Mouse (Mus musculus): ENCODE results near the gene Snx13. TPM values are rescaled to one million over a fixed set of nuclear protein-coding genes. Genes with fewer than 3 reads are reported as not detected.

The Snx13 gene
- polyA plus RNA-seq, 1 experiment from 2014 or later, result 24.7 TPM

- Histone ChIP-seq H3K4me2 (replicated peaks) (no peak overlapping the region), H3K27ac (no peak overlapping the region), H3K27me3 (no peaks in the 10 kb centered on the region), H3K4me3 (no peak overlapping the region), H3K9ac (no peak overlapping the region), H3K36me3 (no peaks in the 10 kb centered on the region), H3K9me3 (replicated peaks) (no peaks in the 10 kb centered on the region), H3K4me1 (peaks cover 8% of the 10 kb centered on the region)
- WGBS, result 74% methylated on average over 3 of the region's 3 CpGs
- no peak for ATAC-seq (ENCODE audit: low FRiP score)
These were observed 3.5 kb downstream of the Snx13 start for GRCm38 (mm10) chr12:35050501-35050900.

DNA sequence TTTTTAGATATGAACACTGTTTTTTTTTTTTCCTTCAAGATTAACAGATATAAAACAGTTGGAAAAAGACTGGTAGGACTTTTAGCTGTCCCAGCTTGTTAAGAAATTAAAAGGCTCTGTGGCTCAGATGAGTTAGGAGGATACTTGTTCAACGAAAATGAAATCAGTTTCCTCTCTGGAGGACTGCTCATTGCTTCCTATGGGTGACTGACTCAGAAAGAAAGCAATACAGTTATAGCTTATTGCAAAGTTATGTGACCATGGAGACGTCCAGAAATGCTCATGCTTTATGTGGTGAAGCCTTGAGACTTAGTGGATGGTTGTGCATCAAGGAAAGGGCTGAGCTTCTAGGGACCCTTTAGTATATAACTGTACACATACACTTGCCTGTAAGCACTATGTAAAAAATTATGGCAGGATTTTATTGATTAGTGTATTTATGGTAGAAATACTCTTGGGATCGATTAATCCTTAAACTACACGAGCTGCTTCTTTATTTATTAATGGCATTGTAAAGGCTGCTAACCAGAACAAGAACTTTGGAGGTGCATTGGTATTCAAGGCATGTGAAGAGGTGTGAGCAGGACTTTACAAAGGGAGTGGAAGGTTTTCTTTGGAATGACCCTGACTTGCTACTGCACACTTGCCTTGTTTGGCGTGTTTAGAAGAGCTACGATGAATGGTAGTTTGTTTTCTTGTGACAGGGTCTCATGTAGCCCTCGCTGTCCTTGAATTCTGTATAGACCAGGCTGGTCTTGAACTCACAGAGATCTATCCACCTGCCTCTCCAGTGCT, 4.2 kb downstream of the Snx13 start:
- ATAC-seq (ENCODE audit: low FRiP score), result no peak
- H3K27me3 ChIP-seq, result no peaks in the 10 kb centered on the region
- peaks cover 8% of the 10 kb centered on the region for H3K4me1 ChIP-seq
- WGBS, result 71% methylated on average over 7 of the region's 7 CpGs
- no peak overlapping the region for H3K4me2 ChIP-seq (replicated peaks)
- no peak overlapping the region for H3K27ac ChIP-seq
- H3K9me3 ChIP-seq (replicated peaks), result no peaks in the 10 kb centered on the region
- no peaks in the 10 kb centered on the region for H3K36me3 ChIP-seq
- no peak overlapping the region for H3K4me3 ChIP-seq
- H3K9ac ChIP-seq, result no peak overlapping the region

- no peak overlapping the region for H3K4me2 ChIP-seq (replicated peaks)
- H3K27me3 ChIP-seq, result no peaks in the 10 kb centered on the region
- no peak for ATAC-seq (ENCODE audit: low FRiP score)
- H3K4me1 ChIP-seq, result 0 out of 2 replicates have a peak, but pooled peaks cover 2% of the 10 kb centered on the region
- no peak overlapping the region for H3K27ac ChIP-seq
- H3K4me3 ChIP-seq, result no peak overlapping the region
- H3K9ac ChIP-seq, result no peak overlapping the region
- H3K36me3 ChIP-seq, result no peaks in the 10 kb centered on the region; the same call in 1 of the 2 replicates
- H3K9me3 ChIP-seq (replicated peaks), result no peaks in the 10 kb centered on the region
- 86% methylated on average over 6 of the region's 6 CpGs for WGBS
These were observed 7.4 kb downstream of the Snx13 start for GRCm38 (mm10) chr12:35054420-35054819.

- Histone ChIP-seq H3K27me3 (no peaks in the 10 kb centered on the region), H3K36me3 (no peaks in the 10 kb centered on the region; the same call in 1 of the 2 replicates), H3K27ac (no peak overlapping the region), H3K9me3 (replicated peaks) (no peaks in the 10 kb centered on the region), H3K9ac (no peak overlapping the region), H3K4me3 (no peak overlapping the region), H3K4me2 (replicated peaks) (no peak overlapping the region), H3K4me1 (0 out of 2 replicates have a peak, but pooled peaks cover 2% of the 10 kb centered on the region)
- ATAC-seq (ENCODE audit: low FRiP score), result no peak
- WGBS, result 89% methylated on average over 7 of the region's 7 CpGs
These were observed 8.4 kb downstream of the Snx13 start for GRCm38 (mm10) chr12:35055114-35056095.

DNA sequence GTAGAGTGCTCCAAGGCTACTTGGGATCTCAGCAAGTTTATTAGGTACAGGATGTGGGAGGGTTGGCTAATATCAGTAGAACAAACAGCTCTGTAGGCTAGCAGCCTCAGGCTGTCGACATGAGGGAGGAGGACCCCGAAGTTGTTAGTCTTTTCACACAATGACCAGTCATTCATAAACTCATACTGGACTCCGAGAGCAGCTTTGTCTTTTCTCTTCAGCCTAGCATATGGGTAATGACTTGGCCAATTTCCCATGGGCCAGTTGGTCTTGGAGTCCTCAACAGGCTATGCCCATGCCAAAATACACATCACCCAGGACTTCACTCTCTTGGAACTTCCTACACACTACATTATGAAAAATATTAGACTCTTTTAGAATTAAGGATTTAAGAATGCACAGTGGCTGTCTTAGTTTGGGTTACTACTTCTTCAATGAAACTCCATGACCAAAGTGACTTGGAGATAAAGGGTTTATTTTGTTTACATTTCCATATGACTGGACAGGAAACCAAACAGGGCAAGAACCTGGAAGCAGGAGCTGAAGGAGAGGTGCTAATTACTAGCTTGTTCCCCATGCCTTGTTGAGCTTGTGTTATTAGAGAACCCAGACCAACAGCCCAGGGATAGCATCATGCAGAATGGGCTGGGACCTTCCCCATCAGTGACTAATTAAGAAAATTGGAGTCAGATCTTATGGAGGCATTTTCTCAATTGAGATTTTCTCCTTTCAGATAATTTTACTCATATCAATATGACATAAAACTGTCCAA, 16.9 kb downstream of the Snx13 start:
- Histone ChIP-seq H3K9ac (no peak overlapping the region), H3K4me3 (no peak overlapping the region), H3K27me3 (no peaks in the 10 kb centered on the region), H3K9me3 (replicated peaks) (no peaks in the 10 kb centered on the region), H3K27ac (no peak overlapping the region), H3K4me2 (replicated peaks) (no peak overlapping the region), H3K36me3 (no peaks in the 10 kb centered on the region), H3K4me1 (no peaks in the 10 kb centered on the region)
- 60% methylated on average over 3 of the region's 3 CpGs for WGBS
- no peak for ATAC-seq (ENCODE audit: low FRiP score)

GRCm38 (mm10) chr12:35067621-35068020, 20.6 kb downstream of the Snx13 start:
- no peak overlapping the region for H3K9ac ChIP-seq
- H3K4me2 ChIP-seq (replicated peaks), result no peak overlapping the region
- no peaks in the 10 kb centered on the region for H3K4me1 ChIP-seq
- H3K4me3 ChIP-seq, result no peak overlapping the region
- H3K27ac ChIP-seq, result no peak overlapping the region
- no peaks in the 10 kb centered on the region for H3K27me3 ChIP-seq
- no peak for ATAC-seq (ENCODE audit: low FRiP score)
- H3K36me3 ChIP-seq, result no peaks in the 10 kb centered on the region
- H3K9me3 ChIP-seq (replicated peaks), result no peaks in the 10 kb centered on the region

DNA sequence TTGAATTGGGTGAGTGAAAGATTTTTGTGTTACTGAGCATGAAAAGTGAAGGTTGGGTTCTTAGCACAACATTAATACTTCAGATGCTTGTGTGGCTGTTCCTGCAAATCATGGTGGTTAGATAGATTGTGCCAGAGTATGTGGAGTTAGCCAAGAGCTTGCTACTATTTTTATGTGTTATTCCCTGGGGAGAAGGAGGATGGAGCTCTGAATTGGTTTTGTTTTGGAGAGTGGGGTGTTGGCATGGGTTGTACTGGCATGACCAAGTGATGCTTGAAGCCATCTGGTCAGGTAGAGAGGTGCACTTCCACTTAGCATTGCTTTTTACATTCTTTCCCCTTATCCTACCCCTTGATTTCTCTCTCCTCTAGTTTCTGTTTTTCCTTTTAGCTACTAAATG, 24.4 kb downstream of the Snx13 start:
- ATAC-seq (ENCODE audit: low FRiP score), result no peak
- H3K36me3 ChIP-seq, result no peaks in the 10 kb centered on the region
- H3K9ac ChIP-seq, result no peak overlapping the region
- no peaks in the 10 kb centered on the region for H3K27me3 ChIP-seq
- H3K4me3 ChIP-seq, result no peak overlapping the region
- no peaks in the 10 kb centered on the region for H3K9me3 ChIP-seq (replicated peaks)
- H3K27ac ChIP-seq, result no peak overlapping the region
- no peaks in the 10 kb centered on the region for H3K4me1 ChIP-seq
- no peak overlapping the region for H3K4me2 ChIP-seq (replicated peaks)

GRCm38 (mm10) chr12:35072178-35072577, 25.2 kb downstream of the Snx13 start:
- H3K4me3 ChIP-seq, result no peak overlapping the region
- no peaks in the 10 kb centered on the region for H3K9me3 ChIP-seq (replicated peaks)
- H3K36me3 ChIP-seq, result no peaks in the 10 kb centered on the region
- H3K27ac ChIP-seq, result no peak overlapping the region
- no peaks in the 10 kb centered on the region for H3K27me3 ChIP-seq
- no peaks in the 10 kb centered on the region for H3K4me1 ChIP-seq
- H3K4me2 ChIP-seq (replicated peaks), result no peak overlapping the region
- no peak overlapping the region for H3K9ac ChIP-seq
- ATAC-seq (ENCODE audit: low FRiP score), result no peak

GRCm38 (mm10) chr12:35075993-35076392, 29.0 kb downstream of the Snx13 start:
- H3K4me3 ChIP-seq, result no peak overlapping the region
- WGBS, result 87% methylated on average over 3 of the region's 3 CpGs
- H3K9ac ChIP-seq, result no peak overlapping the region
- no peak for ATAC-seq (ENCODE audit: low FRiP score)
- no peaks in the 10 kb centered on the region for H3K4me1 ChIP-seq
- H3K27me3 ChIP-seq, result no peaks in the 10 kb centered on the region
- no peaks in the 10 kb centered on the region for H3K36me3 ChIP-seq
- H3K4me2 ChIP-seq (replicated peaks), result no peak overlapping the region
- H3K9me3 ChIP-seq (replicated peaks), result no peaks in the 10 kb centered on the region
- H3K27ac ChIP-seq, result no peak overlapping the region

GRCm38 (mm10) chr12:35123549-35123948, 76.6 kb downstream of the Snx13 start:
- H3K9me3 ChIP-seq (replicated peaks), result no peaks in the 10 kb centered on the region
- H3K27me3 ChIP-seq, result no peaks in the 10 kb centered on the region
- no peak overlapping the region for H3K4me2 ChIP-seq (replicated peaks)
- no peak overlapping the region for H3K9ac ChIP-seq
- no peak overlapping the region for H3K4me3 ChIP-seq
- peaks cover 4% of the 10 kb centered on the region; the same call in 1 of the 2 replicates for H3K36me3 ChIP-seq
- no peak overlapping the region for H3K27ac ChIP-seq
- ATAC-seq (ENCODE audit: low FRiP score), result no peak
- 89% methylated on average over 3 of the region's 3 CpGs for WGBS
- H3K4me1 ChIP-seq, result no peaks in the 10 kb centered on the region

DNA sequence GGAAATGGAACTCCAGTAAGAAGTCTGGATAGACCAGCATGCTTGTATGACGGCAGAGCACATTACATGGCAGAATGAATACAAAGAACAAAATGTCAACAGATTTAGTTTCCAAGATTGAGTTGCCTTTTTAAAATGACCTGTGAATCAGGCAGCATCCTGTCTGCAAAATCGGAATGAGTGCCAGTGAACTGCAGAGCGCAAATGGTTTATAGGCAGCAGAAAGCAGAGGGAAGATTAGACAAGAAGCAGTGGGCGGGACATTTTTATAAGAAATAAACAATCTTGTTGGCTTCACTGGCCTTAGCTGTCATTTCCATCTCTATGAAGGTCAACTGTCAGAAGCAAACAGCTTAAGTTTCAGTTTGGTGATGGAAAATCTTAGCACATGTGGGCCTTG, 106.2 kb downstream of the Snx13 start:
- no peaks in the 10 kb centered on the region for H3K36me3 ChIP-seq
- H3K4me3 ChIP-seq, result no peak overlapping the region
- 90% methylated on average over 4 of the region's 4 CpGs for WGBS
- H3K27ac ChIP-seq, result no peak overlapping the region
- no peak overlapping the region for H3K9ac ChIP-seq
- ATAC-seq (ENCODE audit: low FRiP score), result no peak
- H3K9me3 ChIP-seq (replicated peaks), result no peaks in the 10 kb centered on the region
- H3K4me2 ChIP-seq (replicated peaks), result no peak overlapping the region
- H3K4me1 ChIP-seq, result no peaks in the 10 kb centered on the region
- no peaks in the 10 kb centered on the region for H3K27me3 ChIP-seq

- no peak for ATAC-seq (ENCODE audit: low FRiP score)
- Histone ChIP-seq H3K4me3 (no peak overlapping the region), H3K27ac (no peak overlapping the region), H3K4me2 (replicated peaks) (no peak overlapping the region), H3K36me3 (no peaks in the 10 kb centered on the region), H3K9me3 (replicated peaks) (no peaks in the 10 kb centered on the region), H3K27me3 (no peaks in the 10 kb centered on the region), H3K9ac (no peak overlapping the region), H3K4me1 (no peaks in the 10 kb centered on the region)
- WGBS, result 79% methylated on average over 3 of the region's 3 CpGs
These were observed 107.2 kb downstream of the Snx13 start for GRCm38 (mm10) chr12:35154149-35154548.

All from hindbrain, embryonic 12.5 days (tissue).